Mouse (Mus musculus) hindbrain, postnatal 0 days (tissue): ENCODE data around the gene Mtx1. TPM values are rescaled to one million over a fixed set of nuclear protein-coding genes. Genes with fewer than 3 reads are reported as not detected.

ENCODE experiments used
- ATAC-seq: fragments of 200-750 bp; cut with Nextera tagmentation; 2 replicates; pipeline ENCODE4 v1.8.0; 2017; ENCODE audit warnings: mild to moderate bottlenecking, moderate TSS enrichment, moderate library complexity
- DNase-seq: peaks from one replicate; pipeline ENCODE4 v3.0.0-alpha.2; 2015; ENCODE audit warnings: low spot score
- H3K27ac ChIP-seq: fragments of 300-500 bp; sonication (generic); 2 replicates; pipeline ENCODE4 v1.5.1; 2014; ENCODE audit warnings: mild to moderate bottlenecking
- H3K27me3 ChIP-seq: fragments of 300-500 bp; sonication (generic); 2 replicates; pipeline ENCODE4 v1.6.1; 2014; ENCODE audit warnings: low read length, mixed read lengths; ENCODE audit not compliant: insufficient read depth
- H3K36me3 ChIP-seq: fragments of 300-500 bp; sonication (generic); 2 replicates; pipeline ENCODE4 v1.6.1; 2014; ENCODE audit warnings: low read length, mixed read lengths; ENCODE audit not compliant: insufficient read depth
- H3K4me1 ChIP-seq: fragments of 300-500 bp; sonication (generic); 2 replicates; pipeline ENCODE4 v1.6.1; 2014; ENCODE audit warnings: antibody characterized with exemption, low read length, mixed read lengths; ENCODE audit not compliant: insufficient read depth
- H3K4me2 ChIP-seq: fragments of 300-500 bp; sonication (generic); 2 replicates; pipeline ENCODE4 v1.6.1; 2014; ENCODE audit warnings: low read depth, mild to moderate bottlenecking, low read length, moderate library complexity, mixed read lengths
- H3K4me3 ChIP-seq: fragments of 300-500 bp; sonication (generic); 2 replicates; pipeline ENCODE4 v1.5.1; 2014; ENCODE audit warnings: low read length
- H3K9ac ChIP-seq: fragments of 300-500 bp; sonication (generic); replicated peaks from 2 replicates; pipeline ENCODE4 v1.6.1; 2014; ENCODE audit warnings: mild to moderate bottlenecking, low read length, moderate library complexity, mixed read lengths
- H3K9me3 ChIP-seq: fragments of 300-500 bp; sonication (generic); 2 replicates; pipeline ENCODE4 v1.6.1; 2016; ENCODE audit warnings: low read length, mixed read lengths
- CTCF ChIP-seq: IDR thresholded peaks from 2 replicates; pipeline ENCODE4 v1.5.1; 2016; ENCODE audit warnings: antibody characterized with exemption, control low read depth, low read depth
- WGBS: fragments of 180-500 bp; shearing (Covaris S2); extraction: QIAGEN DNeasy Blood & Tissue Kit; methylation state at CpG from one replicate; pipeline ENCODE4 v1.1.7; 2014; 5-methylcytosine and 5-hydroxymethylcytosine counted together
- polyA plus RNA-seq: library from polyadenylated mRNA; unstranded; fragments of >200 nt; fragmentation: Nextera tagmentation; extraction: Ambion mirVana; gene quantifications from 2 replicates; pipeline ENCODE4 v1.2.1, GENCODE M21; 2015
- total RNA-seq: library from RNA; depleted of rRNA; stranded (reverse); fragments of >200 nt; gene quantifications from 2 replicates; pipeline ENCODE4 v1.2.3, GENCODE M21; 2014

Gene Mtx1
- total and polyA plus RNA-seq, 2 experiments from 2014 or later, result 130 to 186 TPM

DNA sequence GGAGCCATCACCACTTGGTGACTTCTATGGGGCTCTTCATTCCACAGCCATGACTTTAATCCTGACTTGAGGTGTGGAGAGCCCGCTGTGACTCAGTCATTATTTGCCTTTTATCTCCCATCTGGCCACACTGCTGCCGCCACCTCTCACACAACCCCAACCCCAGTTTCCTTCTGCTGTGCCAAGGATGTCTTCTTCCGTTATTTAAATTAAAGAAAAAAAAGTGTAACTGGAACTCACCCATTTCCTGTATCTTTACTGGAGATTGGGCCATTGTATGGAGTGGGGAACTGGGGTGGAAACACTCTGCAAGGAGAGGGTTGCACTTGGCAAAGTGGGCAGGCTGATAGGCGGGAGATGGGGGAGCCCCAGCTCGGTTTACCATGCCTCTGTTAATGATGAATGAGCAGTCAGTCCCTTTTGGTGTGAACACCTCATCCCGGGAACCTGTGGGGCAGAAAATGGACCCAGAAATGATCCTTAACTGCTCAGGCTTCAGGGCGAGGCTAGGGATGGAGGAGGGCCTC is 44.3 kb downstream of the Mtx1 start:
- Histone ChIP-seq H3K9me3 (no peaks in the 10 kb centered on the region), H3K4me2 (peak overlapping the region; percentile 99), H3K36me3 (peaks cover 24% of the 10 kb centered on the region; the same call in 1 of the 2 replicates), H3K4me1 (peaks cover 15% of the 10 kb centered on the region), H3K27ac (peak overlapping the region; percentile 90), H3K4me3 (peak overlapping the region; percentile 65), H3K9ac (peak overlapping the region; percentile 79; the same call in 1 of the 2 replicates), H3K27me3 (no peaks in the 10 kb centered on the region)
- DNase-seq (no peak), ATAC-seq (0 out of 2 replicates have a peak, but pooled peaks have one; percentile 4)
- 47% methylated on average over 7 of the region's 7 CpGs for WGBS
- no peak for TF ChIP-seq CTCF

DNA sequence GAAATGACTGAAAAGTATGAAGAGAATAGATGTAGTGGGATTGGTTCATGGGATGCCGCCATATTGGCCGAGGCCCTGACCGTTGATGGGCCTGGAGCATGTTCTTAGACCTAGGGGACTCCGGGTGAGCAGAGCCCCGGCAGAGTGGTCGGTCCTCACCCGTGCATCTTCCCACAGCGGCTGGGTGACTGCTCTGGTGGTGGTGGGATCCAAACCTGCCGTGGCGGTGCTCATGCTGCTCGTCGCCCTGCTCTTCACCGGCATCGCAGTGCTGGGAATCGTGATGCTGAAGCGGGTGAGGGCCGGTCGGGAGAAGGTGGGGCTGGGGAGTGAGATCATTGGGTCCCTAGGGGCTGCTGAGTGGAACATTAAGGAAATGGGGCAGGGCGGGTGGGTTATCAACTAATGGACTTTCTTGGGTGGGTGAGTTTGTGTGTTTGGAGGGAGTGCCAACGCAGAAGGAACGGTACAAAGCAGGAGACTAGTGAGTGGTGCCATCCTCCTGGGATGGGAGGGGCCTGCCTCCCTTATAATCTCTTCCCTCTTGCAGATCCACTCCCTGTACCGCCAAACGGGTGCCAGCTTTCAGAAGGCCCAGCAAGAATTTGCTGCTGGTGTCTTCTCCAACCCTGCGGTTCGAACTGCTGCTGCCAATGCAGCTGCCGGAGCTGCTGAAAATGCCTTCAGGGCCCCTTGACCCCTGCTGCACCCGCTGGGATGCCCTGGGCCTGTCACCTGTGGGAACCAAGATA is 45.0 kb downstream of the Mtx1 start:
- Histone ChIP-seq H3K27me3 (no peaks in the 10 kb centered on the region), H3K9me3 (no peaks in the 10 kb centered on the region), H3K4me3 (no peak overlapping the region), H3K27ac (peak overlapping the region; percentile 90; the same call in 1 of the 2 replicates), H3K36me3 (peaks cover 24% of the 10 kb centered on the region; the same call in 1 of the 2 replicates), H3K9ac (no peak overlapping the region), H3K4me2 (no peak overlapping the region), H3K4me1 (peaks cover 15% of the 10 kb centered on the region)
- no peak for TF ChIP-seq CTCF
- DNase-seq (no peak), ATAC-seq (no peak)
- WGBS, result 90% methylated on average over 27 of the region's 27 CpGs

DNA sequence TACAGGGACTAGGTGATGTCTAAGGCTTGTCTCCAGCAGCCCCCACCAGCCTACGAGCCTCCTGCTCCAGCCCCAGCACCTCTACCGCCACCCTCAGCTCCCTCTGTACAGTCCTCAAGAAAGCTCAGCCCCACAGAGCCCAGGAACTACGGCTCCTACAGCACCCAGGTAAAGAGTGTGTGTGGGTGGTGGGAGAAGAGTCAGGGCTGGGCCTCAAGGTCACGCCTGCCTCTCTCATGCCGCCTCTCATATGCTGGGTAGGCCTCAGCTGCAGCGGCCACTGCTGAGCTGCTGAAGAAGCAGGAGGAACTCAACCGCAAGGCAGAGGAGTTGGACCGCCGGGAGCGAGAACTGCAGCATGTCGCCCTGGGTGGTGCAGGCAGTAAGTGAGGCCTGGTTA is 47.8 kb downstream of the Mtx1 start:
- Histone ChIP-seq H3K9ac (no peak overlapping the region), H3K36me3 (peaks cover 50% of the 10 kb centered on the region), H3K9me3 (no peaks in the 10 kb centered on the region), H3K4me1 (peaks cover 14% of the 10 kb centered on the region), H3K27me3 (no peaks in the 10 kb centered on the region), H3K27ac (no peak overlapping the region), H3K4me3 (no peak overlapping the region), H3K4me2 (no peak overlapping the region)
- no peak for TF ChIP-seq CTCF
- WGBS, result 94% methylated on average over 11 of the region's 11 CpGs
- ATAC-seq, result no peak
- DNase-seq, result no peak

DNA sequence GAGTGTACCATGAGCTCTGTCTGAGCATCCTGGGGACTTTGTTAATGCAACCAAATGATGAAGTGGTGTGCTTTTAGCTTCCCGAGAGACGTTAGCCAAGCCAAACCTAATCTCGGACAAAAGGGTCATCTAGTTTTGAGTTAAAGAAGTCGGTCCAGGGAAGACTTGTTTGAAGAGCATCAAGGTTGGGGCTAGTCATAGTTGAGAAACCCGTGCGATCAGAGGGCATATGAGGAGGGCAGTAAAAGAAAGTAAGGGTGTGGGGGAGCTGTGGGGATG is 48.8 kb downstream of the Mtx1 start:
- DNase-seq, result no peak
- Histone ChIP-seq H3K4me3 (peak overlapping the region; percentile 71), H3K27ac (peak overlapping the region; percentile 78), H3K4me1 (peaks cover 9% of the 10 kb centered on the region), H3K36me3 (peaks cover 60% of the 10 kb centered on the region), H3K4me2 (peak overlapping the region; percentile 98), H3K9me3 (no peaks in the 10 kb centered on the region), H3K27me3 (no peaks in the 10 kb centered on the region), H3K9ac (peak overlapping the region; percentile 71)
- no peak for ATAC-seq
- 9% methylated on average over 6 of the region's 6 CpGs for WGBS
- no peak for TF ChIP-seq CTCF

DNA sequence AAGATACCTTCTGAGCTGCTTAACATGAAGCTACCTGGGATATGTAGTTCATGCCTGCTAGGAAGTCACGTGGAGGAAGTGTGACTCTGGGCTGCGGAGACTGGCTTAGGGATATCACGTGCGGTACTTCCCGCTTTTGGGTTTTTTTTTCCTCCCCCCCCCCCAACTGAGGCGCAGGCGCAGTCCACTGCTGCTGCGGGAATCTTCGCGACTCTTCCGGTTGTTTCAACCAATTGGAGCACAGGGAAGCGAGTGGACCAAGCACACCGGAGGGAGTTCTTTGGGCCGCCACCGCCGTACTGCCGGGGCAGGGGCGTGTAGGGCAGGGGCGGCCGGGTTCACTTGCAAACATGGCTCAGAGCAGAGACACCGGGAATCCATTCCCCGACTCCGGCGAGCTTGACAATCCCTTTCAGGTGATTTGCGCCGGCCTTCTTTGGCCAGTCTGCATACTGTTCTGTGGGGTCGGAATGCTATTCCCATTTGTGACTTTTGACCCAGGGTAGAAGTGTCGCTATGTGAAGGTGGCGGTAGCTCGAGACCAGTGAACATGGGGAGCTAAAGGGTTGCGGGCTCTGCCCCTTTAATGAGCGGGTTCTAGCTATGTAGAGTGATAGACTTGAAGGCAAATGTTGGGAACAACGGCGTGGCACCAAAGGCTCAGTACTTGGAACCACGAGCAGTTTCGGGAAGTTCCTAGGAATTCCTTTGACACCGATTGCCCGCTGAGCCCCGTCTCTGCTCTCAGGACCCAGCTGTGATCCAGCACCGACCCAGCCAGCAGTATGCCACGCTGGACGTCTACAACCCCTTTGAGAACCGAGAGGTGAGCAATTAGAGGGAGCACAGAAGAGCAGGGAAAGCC is 49.4 kb downstream of the Mtx1 start, which contains the start of gene Scamp3:
Scamp3 (plus strand) TSS at position 232 of the 865 bp plus-strand sequence.
- peak; percentile 97 for DNase-seq
- H3K4me3 ChIP-seq, result peak within 1 kb of the TSS; percentile 71
- no peak for TF ChIP-seq CTCF
- peaks cover 9% of the 10 kb centered on the region for H3K4me1 ChIP-seq
- WGBS, result under 1% methylated on average over 43 of the region's 43 CpGs
- H3K36me3 ChIP-seq, result peaks cover 65% of the 10 kb centered on the region
- peak within 1 kb of the TSS; percentile 78 for H3K27ac ChIP-seq
- H3K27me3 ChIP-seq, result no peaks in the 10 kb centered on the region
- H3K4me2 ChIP-seq, result peak within 1 kb of the TSS; percentile 98
- H3K9ac ChIP-seq, result peak within 1 kb of the TSS; percentile 71
- peak; percentile 96 for ATAC-seq
- H3K9me3 ChIP-seq, result no peaks in the 10 kb centered on the region

DNA sequence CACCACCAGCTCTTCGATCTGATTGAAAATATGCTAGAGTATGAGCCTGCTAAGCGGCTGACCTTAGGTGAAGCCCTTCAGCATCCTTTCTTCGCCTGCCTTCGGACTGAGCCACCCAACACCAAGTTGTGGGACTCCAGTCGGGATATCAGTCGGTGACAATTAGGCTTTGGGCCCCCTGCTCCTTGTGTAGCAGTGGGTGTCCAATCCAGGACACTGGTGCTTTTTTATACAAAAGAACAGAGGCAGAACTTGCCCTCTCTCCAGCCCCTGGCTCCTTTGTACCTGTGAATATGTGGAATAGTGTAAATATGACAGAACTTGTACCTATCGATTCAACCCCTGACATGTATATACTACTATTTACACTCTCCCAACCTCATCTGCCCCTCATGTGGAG is 50.5 kb downstream of the Mtx1 start:
- H3K9me3 ChIP-seq, result no peaks in the 10 kb centered on the region
- H3K36me3 ChIP-seq, result peaks cover 57% of the 10 kb centered on the region
- no peak overlapping the region for H3K27ac ChIP-seq
- no peak overlapping the region for H3K9ac ChIP-seq
- H3K4me2 ChIP-seq, result no peak overlapping the region
- WGBS, result 77% methylated on average over 7 of the region's 7 CpGs
- no peak for ATAC-seq
- peaks cover 9% of the 10 kb centered on the region for H3K4me1 ChIP-seq
- no peak for DNase-seq
- H3K27me3 ChIP-seq, result no peaks in the 10 kb centered on the region
- no peak for TF ChIP-seq CTCF
- no peak overlapping the region for H3K4me3 ChIP-seq
